Mouse (Mus musculus) heart, adult 2 months (tissue): ENCODE results near the gene Rab22a. TPM values are rescaled to one million over a fixed set of nuclear protein-coding genes. Genes with fewer than 3 reads are reported as not detected.
"Not testable (repeated sequence)": the region's sequence is repeated elsewhere in the genome, so short reads cannot be mapped to it uniquely, and the experiment has no call there.

ENCODE experiments used
- DNase-seq, 2 experiments: peaks; one replicate each; pipeline ENCODE4 v3.0.0; 2021
- H3K27ac ChIP-seq: fragments of 200-600 bp; 2 replicates; pipeline ENCODE4 v1.8.1; 2022
- H3K27me3 ChIP-seq: fragments of 200-500 bp; 2 replicates; pipeline ENCODE4 v1.6.1; 2012; ENCODE audit warnings: mild to moderate bottlenecking, low read length, inconsistent platforms, mixed read lengths; ENCODE audit not compliant: control insufficient read depth, insufficient read depth
- H3K36me3 ChIP-seq: fragments of 200-500 bp; 2 replicates; pipeline ENCODE4 v1.6.1; 2012; ENCODE audit warnings: low read length, inconsistent platforms; ENCODE audit not compliant: control insufficient read depth, insufficient read depth
- H3K4me1 ChIP-seq: fragments of 200-500 bp; 2 replicates; pipeline ENCODE4 v1.6.1; 2011; ENCODE audit warnings: low read length; ENCODE audit not compliant: control insufficient read depth, insufficient read depth
- H3K4me3 ChIP-seq: fragments of 200-600 bp; 2 replicates; pipeline ENCODE4 v1.8.1; 2022
- H3K79me2 ChIP-seq: fragments of 200-500 bp; replicated peaks from 2 replicates; pipeline ENCODE4 v1.6.1; 2012; ENCODE audit warnings: mild to moderate bottlenecking, inconsistent platforms, low read length, moderate library complexity, mixed read lengths; ENCODE audit not compliant: control insufficient read depth, insufficient read depth
- H3K9ac ChIP-seq: fragments of 200-500 bp; 2 replicates; pipeline ENCODE4 v1.6.1; 2012; ENCODE audit warnings: low read depth, mild to moderate bottlenecking, control low read depth, inconsistent platforms, low read length, mixed read lengths
- CTCF ChIP-seq: fragments of 200-600 bp; IDR thresholded peaks from 2 replicates; pipeline ENCODE4 v1.8.1; 2022; ENCODE audit warnings: antibody characterized with exemption, mild to moderate bottlenecking, moderate library complexity
- EP300 ChIP-seq: fragments of 200-500 bp; IDR thresholded peaks from 2 replicates; pipeline ENCODE4 v1.6.1; 2011; ENCODE audit warnings: low read depth, low read length, control low read depth; ENCODE audit not compliant: insufficient read depth
- POLR2A ChIP-seq: fragments of 200-500 bp; IDR thresholded peaks from 2 replicates; pipeline ENCODE4 v1.6.1; 2011; ENCODE audit warnings: mild to moderate bottlenecking, low read depth, low read length, control low read depth; ENCODE audit not compliant: insufficient read depth
- WGBS: fragments of 180-500 bp; shearing (Covaris S2); methylation state at CpG from one replicate; pipeline ENCODE4 v1.1.7; 2018; 5-methylcytosine and 5-hydroxymethylcytosine counted together
- intact Hi-C: fragments of 180-260 bp; cut with DNase I; formaldehyde crosslinking; loops from one replicate; pipeline ENCODE4 v1.15.1; 2025
- polyA plus RNA-seq: library from polyadenylated mRNA; depleted of rRNA; stranded (reverse); fragments of >200 nt; gene quantifications from 2 replicates; pipeline ENCODE4 v1.2.3, GENCODE M21; 2012
- total RNA-seq, 2 experiments: library from RNA; stranded (reverse); gene quantifications; 2 replicates each; pipeline ENCODE4 v1.2.3; 2021

The Rab22a gene
- total and polyA plus RNA-seq, 3 experiments: 11.1 to 40.9 (median 33.4) TPM

- whole genome bisulfite sequencing: 69% methylated on average over 15 of the region's 15 CpGs
- Histone ChIP-seq H3K4me3 (no peak overlapping the region), H3K27me3 (no peaks in the 10 kb centered on the region), H3K79me2 (no peaks in the 10 kb centered on the region), H3K9ac (no peak overlapping the region), H3K27ac (no peak overlapping the region), H3K36me3 (peaks cover 2% of the 10 kb centered on the region), H3K4me1 (peaks cover 9% of the 10 kb centered on the region)
- peak in 1 of 2 experiments; percentile 27 for DNase-seq
- intact Hi-C loops: no loop called here
- TF ChIP-seq EP300: no peak
- TF ChIP-seq CTCF: no peak
- no peak for TF ChIP-seq POLR2A
Observed at GRCm38 (mm10) chr2:173705827-173706551, 46.4 kb downstream of the Rab22a start.

GRCm38 (mm10) chr2:173707626-173708025 lies 48.1 kb downstream of the Rab22a start:
- not testable (repeated sequence) for H3K79me2 ChIP-seq, H3K9ac ChIP-seq, H3K4me3 ChIP-seq, H3K36me3 ChIP-seq, H3K4me1 ChIP-seq, H3K27ac ChIP-seq, H3K27me3 ChIP-seq, DNase-seq
- intact Hi-C loops: loop anchor here (1.0 kb wide), 1 partner anchor 90 kb away; no protein-coding TSS in a partner anchor

GRCm38 (mm10) chr2:173710193-173710592 lies 50.6 kb downstream of the Rab22a start:
- H3K79me2 ChIP-seq: no peaks in the 10 kb centered on the region
- no peak overlapping the region for H3K4me3 ChIP-seq
- H3K4me1 ChIP-seq: peaks cover 1% of the 10 kb centered on the region; the same call in 1 of the 2 replicates
- WGBS: 76% methylated on average over 6 of the region's 6 CpGs
- TF ChIP-seq EP300 (no peak), CTCF (no peak), POLR2A (no peak)
- intact Hi-C loops: no loop called here
- H3K27me3 ChIP-seq: no peaks in the 10 kb centered on the region
- no peak overlapping the region for H3K9ac ChIP-seq
- no peaks in the 10 kb centered on the region for H3K36me3 ChIP-seq
- no peak for DNase-seq
- no peak overlapping the region for H3K27ac ChIP-seq

GRCm38 (mm10) chr2:173712656-173713055 lies 53.1 kb downstream of the Rab22a start:
- WGBS: 61% methylated on average over 10 of the region's 10 CpGs

GRCm38 (mm10) chr2:173713241-173713640 lies 53.7 kb downstream of the Rab22a start:
- intact Hi-C loops: no loop called here
- H3K4me3 ChIP-seq: no peak overlapping the region
- no peaks in the 10 kb centered on the region for H3K27me3 ChIP-seq
- H3K79me2 ChIP-seq: no peaks in the 10 kb centered on the region
- no peak overlapping the region for H3K27ac ChIP-seq
- no peaks in the 10 kb centered on the region for H3K4me1 ChIP-seq
- no peak overlapping the region for H3K9ac ChIP-seq
- no peak for TF ChIP-seq CTCF
- no peak for TF ChIP-seq POLR2A
- no peak for TF ChIP-seq EP300
- no peaks in the 10 kb centered on the region for H3K36me3 ChIP-seq
- 76% methylated on average over 4 of the region's 4 CpGs for WGBS
- no peak for DNase-seq

More at GRCm38 (mm10) chr2:173712656-173713055, 53.1 kb downstream of the Rab22a start:
- no peak overlapping the region for H3K27ac ChIP-seq
- no peak for DNase-seq
- H3K4me3 ChIP-seq: no peak overlapping the region
- no peaks in the 10 kb centered on the region for H3K4me1 ChIP-seq
- H3K36me3 ChIP-seq: no peaks in the 10 kb centered on the region
- TF ChIP-seq POLR2A: no peak
- TF ChIP-seq CTCF: no peak
- no peak for TF ChIP-seq EP300
- intact Hi-C loops: no loop called here
- H3K9ac ChIP-seq: no peak overlapping the region
- no peaks in the 10 kb centered on the region for H3K27me3 ChIP-seq
- H3K79me2 ChIP-seq: no peaks in the 10 kb centered on the region

- H3K27ac ChIP-seq: no peak overlapping the region
- no peak overlapping the region for H3K4me3 ChIP-seq
- no peak for DNase-seq
- no peaks in the 10 kb centered on the region for H3K27me3 ChIP-seq
- TF ChIP-seq POLR2A: no peak
- TF ChIP-seq CTCF: no peak
- TF ChIP-seq EP300: no peak
- H3K4me1 ChIP-seq: no peaks in the 10 kb centered on the region
- H3K36me3 ChIP-seq: no peaks in the 10 kb centered on the region
- intact Hi-C loops: no loop called here
- no peak overlapping the region for H3K9ac ChIP-seq
- 79% methylated on average over 8 of the region's 8 CpGs for WGBS
- H3K79me2 ChIP-seq: no peaks in the 10 kb centered on the region
Observed at GRCm38 (mm10) chr2:173714620-173715218, 55.2 kb downstream of the Rab22a start.
